Mouse (Mus musculus) urinary bladder, adult 2 months (tissue): ENCODE measurements around the gene Prkra. TPM values are rescaled to one million over a fixed set of nuclear protein-coding genes. Genes with fewer than 3 reads are reported as not detected.
"Not testable (repeated sequence)": the region's sequence is repeated elsewhere in the genome, so short reads cannot be mapped to it uniquely, and the experiment has no call there.

ENCODE experiments used
- DNase-seq: peaks from one replicate; pipeline ENCODE4 v3.0.0; 2022; ENCODE audit warnings: low spot score
- polyA plus RNA-seq: library from polyadenylated mRNA; depleted of rRNA; stranded (reverse); fragments of >200 nt; gene quantifications from 2 replicates; pipeline ENCODE4 v1.2.3, GENCODE M21; 2012

Prkra gene
- polyA plus RNA-seq, 1 experiment = 40.3 TPM

- no peak for DNase-seq
Measured at GRCm38 (mm10) chr2:76655444-76655843, 7.6 kb upstream of the Prkra start.

- no peak for DNase-seq
Measured at GRCm38 (mm10) chr2:76654646-76655045, 6.8 kb upstream of the Prkra start.

- no peak for DNase-seq
Measured at GRCm38 (mm10) chr2:76653070-76653469, 5.3 kb upstream of the Prkra start.

GRCm38 (mm10) chr2:76648666-76649141 lies 889 bp upstream of the Prkra start:
- DNase-seq = peak; percentile 26

GRCm38 (mm10) chr2:76647441-76647869 lies 360 bp downstream of the Prkra start:
- DNase-seq = no peak

- no peak for DNase-seq
Measured at GRCm38 (mm10) chr2:76643801-76644200, 4.0 kb downstream of the Prkra start.

- no peak for DNase-seq
Measured at GRCm38 (mm10) chr2:76639637-76640036, 8.2 kb downstream of the Prkra start.

- no peak for DNase-seq
Measured at GRCm38 (mm10) chr2:76631600-76631999, 16.2 kb downstream of the Prkra start.

GRCm38 (mm10) chr2:76630293-76630692 lies 17.5 kb downstream of the Prkra start:
- DNase-seq = no peak

GRCm38 (mm10) chr2:76622316-76622715 lies 25.5 kb downstream of the Prkra start:
- not testable (repeated sequence) for DNase-seq

GRCm38 (mm10) chr2:76621724-76622123 lies 26.1 kb downstream of the Prkra start:
- DNase-seq = no peak

GRCm38 (mm10) chr2:76620188-76620587 lies 27.6 kb downstream of the Prkra start:
- no peak for DNase-seq

GRCm38 (mm10) chr2:76618078-76618477 lies 29.7 kb downstream of the Prkra start:
- DNase-seq = no peak

- no peak for DNase-seq
Measured at GRCm38 (mm10) chr2:76611996-76612395, 35.8 kb downstream of the Prkra start.

GRCm38 (mm10) chr2:76610326-76611104 lies 37.3 kb downstream of the Prkra start:
- DNase-seq = no peak

- DNase-seq = no peak
Measured at GRCm38 (mm10) chr2:76606704-76607103, 41.1 kb downstream of the Prkra start.

- no peak for DNase-seq
Measured at GRCm38 (mm10) chr2:76602256-76602655, 45.6 kb downstream of the Prkra start.

GRCm38 (mm10) chr2:76599214-76599613 lies 48.6 kb downstream of the Prkra start:
- DNase-seq = no peak

- DNase-seq = no peak
Measured at GRCm38 (mm10) chr2:76597521-76597920, 50.3 kb downstream of the Prkra start.

GRCm38 (mm10) chr2:76592401-76592924 lies 55.4 kb downstream of the Prkra start:
- no peak for DNase-seq

- no peak for DNase-seq
Measured at GRCm38 (mm10) chr2:76590221-76590620, 57.6 kb downstream of the Prkra start.

- DNase-seq = no peak
Measured at GRCm38 (mm10) chr2:76586906-76587305, 60.9 kb downstream of the Prkra start.

- DNase-seq = no peak
Measured at GRCm38 (mm10) chr2:76585090-76585489, 62.7 kb downstream of the Prkra start.
